In genomic region chr13:29616654-29617171, GRCm38 (mm10) we compare ENCODE assay signal across 21 mouse cellular contexts.
DNase-seq lines count a peak whose midpoint lies in the region; ATAC-seq and TF ChIP-seq lines count a peak whose summit lies in the region.
"Had no signal": no experiment of that assay in that cellular context is flagged by ENCODE, and none has a peak within 500 bp of the region (broad histone marks: within the 10 kb centered on the region; RNA-seq: fewer than 3 reads in every experiment).

No protein-coding gene starts in this region.

- H3K4me3 ChIP-seq in liver, postnatal 0 days (ENCODE audit: low read depth, low read length) = no peak overlapping the region
- no peak overlapping the region for H3K4me3 ChIP-seq in liver, embryonic 12.5 days
- H3K4me3 ChIP-seq in liver, embryonic 16.5 days (ENCODE audit: low read depth, low read length) = no peak overlapping the region
- no peak overlapping the region for H3K4me3 ChIP-seq in intestine, embryonic 16.5 days (ENCODE audit: low read length)
- H3K4me3 ChIP-seq: embryonic facial prominence, embryonic 13.5 days; forebrain, embryonic 13.5 days; gastrocnemius, adult 2 months; heart, embryonic 10.5 days; hindbrain, embryonic 10.5 days; hindbrain, embryonic 15.5 days had no signal

- ATAC-seq in liver, postnatal 0 days = no peak
- ATAC-seq in liver, embryonic 12.5 days = peak; percentile 92
- ATAC-seq in liver, embryonic 16.5 days (ENCODE audit: low read depth) = peak; percentile 74
- no peak for ATAC-seq in intestine, embryonic 16.5 days
- ATAC-seq: forebrain, embryonic 13.5 days had no signal

- no peaks in the 10 kb centered on the region for H3K27me3 ChIP-seq in liver, postnatal 0 days (ENCODE audit: insufficient read depth, low read length)
- no peaks in the 10 kb centered on the region for H3K27me3 ChIP-seq in liver, embryonic 12.5 days (replicated peaks)
- no peaks in the 10 kb centered on the region for H3K27me3 ChIP-seq in liver, embryonic 16.5 days (ENCODE audit: control insufficient read depth, insufficient read depth, low read depth, low read length)
- no peaks in the 10 kb centered on the region for H3K27me3 ChIP-seq in intestine, embryonic 16.5 days (replicated peaks; ENCODE audit: control insufficient read depth, insufficient read depth, low read length)
- H3K27me3 ChIP-seq: CH12.LX; embryonic facial prominence, embryonic 13.5 days; forebrain, embryonic 13.5 days; hindbrain, embryonic 15.5 days had no signal

- no peaks in the 10 kb centered on the region for H3K36me3 ChIP-seq in liver, postnatal 0 days (replicated peaks; ENCODE audit: insufficient read depth, low read length)
- H3K36me3 ChIP-seq in liver, embryonic 12.5 days = no peaks in the 10 kb centered on the region
- H3K36me3 ChIP-seq in liver, embryonic 16.5 days (ENCODE audit: control insufficient read depth, insufficient read depth) = no peaks in the 10 kb centered on the region
- no peaks in the 10 kb centered on the region for H3K36me3 ChIP-seq in intestine, embryonic 16.5 days (ENCODE audit: control insufficient read depth, insufficient read depth, low read length)
- H3K36me3 ChIP-seq: embryonic facial prominence, embryonic 13.5 days; heart, embryonic 10.5 days; hindbrain, embryonic 10.5 days; hindbrain, embryonic 15.5 days had no signal

- H3K4me1 ChIP-seq in liver, postnatal 0 days (ENCODE audit: insufficient read depth) = no peaks in the 10 kb centered on the region
- peaks cover 28% of the 10 kb centered on the region for H3K4me1 ChIP-seq in liver, embryonic 12.5 days
- H3K4me1 ChIP-seq in liver, embryonic 16.5 days (ENCODE audit: control insufficient read depth, low read depth, low read length) = no peaks in the 10 kb centered on the region; the same call in 1 of the 2 replicates
- no peaks in the 10 kb centered on the region for H3K4me1 ChIP-seq in intestine, embryonic 16.5 days (ENCODE audit: control insufficient read depth, insufficient read depth, low read length)

- no peak overlapping the region for H3K9ac ChIP-seq in liver, postnatal 0 days (replicated peaks)
- no peak overlapping the region for H3K9ac ChIP-seq in liver, embryonic 12.5 days
- no peak overlapping the region for H3K9ac ChIP-seq in liver, embryonic 16.5 days (ENCODE audit: low read depth, low read length)
- H3K9ac ChIP-seq in intestine, embryonic 16.5 days (ENCODE audit: low read depth, low read length) = no peak overlapping the region
- H3K9ac ChIP-seq: embryonic facial prominence, embryonic 13.5 days; forebrain, embryonic 13.5 days; hindbrain, embryonic 15.5 days had no signal

- no peak for TF ChIP-seq CTCF in liver, postnatal 0 days (IDR thresholded peaks at IDR 0.05; ENCODE audit: low read depth)

- 81% methylated on average over 3 of the region's 3 CpGs for WGBS in liver, postnatal 0 days (ENCODE audit: insufficient replicate concordance)
- WGBS in liver, embryonic 12.5 days (ENCODE audit: insufficient replicate concordance) = 71% methylated on average over 3 of the region's 3 CpGs
- 60% methylated on average over 3 of the region's 3 CpGs for WGBS in liver, embryonic 16.5 days (ENCODE audit: insufficient replicate concordance)
- WGBS in intestine, embryonic 16.5 days = 85% methylated on average over 3 of the region's 3 CpGs

- no peak overlapping the region for H3K4me2 ChIP-seq in liver, postnatal 0 days (ENCODE audit: low read depth, low read length)
- H3K4me2 ChIP-seq in liver, embryonic 12.5 days = peak overlapping the region; percentile 33
- no peak overlapping the region for H3K4me2 ChIP-seq in liver, embryonic 16.5 days (ENCODE audit: low read depth, low read length)
- H3K4me2 ChIP-seq in intestine, embryonic 16.5 days (ENCODE audit: low read depth, low read length) = no peak overlapping the region
- H3K4me2 ChIP-seq: embryonic facial prominence, embryonic 13.5 days; forebrain, embryonic 13.5 days; hindbrain, embryonic 15.5 days had no signal

- H3K27ac ChIP-seq in liver, postnatal 0 days (ENCODE audit: low read depth) = no peak overlapping the region
- H3K27ac ChIP-seq in liver, embryonic 12.5 days = no peak overlapping the region
- H3K27ac ChIP-seq in liver, embryonic 16.5 days (ENCODE audit: low read length) = no peak overlapping the region
- H3K27ac ChIP-seq in intestine, embryonic 16.5 days (ENCODE audit: low read length) = no peak overlapping the region
- H3K27ac ChIP-seq: embryonic facial prominence, embryonic 13.5 days; forebrain, embryonic 13.5 days; gastrocnemius, adult 2 months; hindbrain, embryonic 10.5 days; hindbrain, embryonic 15.5 days had no signal

- no peak for TF ChIP-seq EP300 in liver, postnatal 0 days (IDR thresholded peaks at IDR 0.05; ENCODE audit: low read depth)

- DNase-seq in liver = peak; percentile 42
- no peak for DNase-seq in liver, postnatal 0 days
- DNase-seq in c-Kit-positive CD71-positive TER-119-negative erythroid progenitor cells, embryonic 14.5 days (ENCODE audit: low read depth) = peak; percentile 20
- DNase-seq in right cerebral cortex, postnatal 10 days (ENCODE audit: low spot score in 2 of 2) = no peak
- DNase-seq in layer of hippocampus, postnatal 14 days (ENCODE audit: low spot score in 2 of 2) = no peak
- DNase-seq: adrenal gland, adult 2 months; adrenal gland, postnatal 36 days; cerebellum, adult 11-12 months; cerebellum, adult 9-10 months; cerebellum, postnatal 25 days; gastrocnemius, adult 2 months; gastrocnemius, postnatal 25 days had no signal

- no peaks in the 10 kb centered on the region for H3K9me3 ChIP-seq in liver, postnatal 0 days (ENCODE audit: low read length)
- H3K9me3 ChIP-seq in liver, embryonic 12.5 days (replicated peaks) = no peaks in the 10 kb centered on the region
- H3K9me3 ChIP-seq in liver, embryonic 16.5 days (replicated peaks; ENCODE audit: control insufficient read depth, low read length) = no peaks in the 10 kb centered on the region
- H3K9me3 ChIP-seq in intestine, embryonic 16.5 days (ENCODE audit: control insufficient read depth, low read length) = no peaks in the 10 kb centered on the region
- H3K9me3 ChIP-seq: embryonic facial prominence, embryonic 13.5 days; forebrain, embryonic 13.5 days; heart, embryonic 10.5 days; hindbrain, embryonic 10.5 days; hindbrain, embryonic 15.5 days had no signal

Comparison
In these comparisons a context has a peak if more than half of its experiments do, and no peak if none do; other contexts are left out.
1. DNase-seq: peak in liver (single experiment) and c-Kit-positive CD71-positive TER-119-negative erythroid progenitor cells, embryonic 14.5 days (single experiment); none in liver, postnatal 0 days (single experiment), right cerebral cortex, postnatal 10 days (0 of 2) and layer of hippocampus, postnatal 14 days (0 of 2).
2. ATAC-seq: peak in liver, embryonic 12.5 days (single experiment) and liver, embryonic 16.5 days (single experiment); none in liver, postnatal 0 days (single experiment) and intestine, embryonic 16.5 days (single experiment).